Mouse (Mus musculus) cerebellum, adult 2 months (tissue): ENCODE data around the gene Pde8a. TPM values are rescaled to one million over a fixed set of nuclear protein-coding genes. Genes with fewer than 3 reads are reported as not detected.
A peak's percentile ranks its signal among the peaks of the same experiment; 100 is the strongest.

Source experiments
- DNase-seq, 2 experiments: peaks; one replicate each; pipeline ENCODE4 v3.0.0; 2021
- H3K27ac ChIP-seq: fragments of 200-500 bp; 2 replicates; pipeline ENCODE4 v1.5.1; 2012; ENCODE audit warnings: low read length, control low read depth, inconsistent platforms; ENCODE audit not compliant: insufficient read depth
- H3K27me3 ChIP-seq: fragments of 200-500 bp; 2 replicates; pipeline ENCODE4 v1.6.1; 2012; ENCODE audit warnings: inconsistent platforms, mild to moderate bottlenecking, low read length, moderate library complexity; ENCODE audit not compliant: control insufficient read depth, insufficient read depth
- H3K4me1 ChIP-seq: fragments of 200-500 bp; 2 replicates; pipeline ENCODE4 v1.6.1; 2011; ENCODE audit warnings: low read length; ENCODE audit not compliant: control insufficient read depth, insufficient read depth
- H3K4me3 ChIP-seq: fragments of 200-500 bp; replicated peaks from 2 replicates; pipeline ENCODE3; 2011; ENCODE audit warnings: mild to moderate bottlenecking, low read depth, low read length, control low read depth; ENCODE audit not compliant: insufficient read depth
- CTCF ChIP-seq: fragments of 200-500 bp; IDR thresholded peaks from 2 replicates; pipeline ENCODE4 v1.5.1; 2011; ENCODE audit warnings: low read depth, mild to moderate bottlenecking, control low read depth, low read length, moderate library complexity, borderline replicate concordance; ENCODE audit not compliant: insufficient read depth
- POLR2A ChIP-seq: fragments of 200-500 bp; IDR thresholded peaks from 2 replicates; pipeline ENCODE4 v1.6.1; 2011; ENCODE audit warnings: low read length, control low read depth, borderline replicate concordance; ENCODE audit not compliant: insufficient read depth
- WGBS: fragments of 180-500 bp; shearing (Covaris S2); methylation state at CpG from one replicate; pipeline ENCODE4 v1.1.7; 2018; 5-methylcytosine and 5-hydroxymethylcytosine counted together
- polyA plus RNA-seq: library from polyadenylated mRNA; depleted of rRNA; stranded (reverse); fragments of >200 nt; gene quantifications from 2 replicates; pipeline ENCODE4 v1.2.3, GENCODE M21; 2012

Pde8a gene
- polyA plus RNA-seq, 1 experiment, result 21.8 TPM

- Histone ChIP-seq H3K27ac (peak overlapping the region; percentile 43; the same call in 1 of the 2 replicates), H3K27me3 (peaks cover 7% of the 10 kb centered on the region; the same call in 1 of the 2 replicates), H3K4me1 (no peaks in the 10 kb centered on the region), H3K4me3 (peak overlapping the region; percentile 34)
- WGBS, result 1% methylated on average over 57 of the region's 57 CpGs
- TF ChIP-seq POLR2A (no peak), CTCF (no peak)
- peak; percentile 53 for DNase-seq
Observed at GRCm38 (mm10) chr7:81212697-81213346, 574 bp upstream of the Pde8a start.

- Histone ChIP-seq H3K4me1 (no peaks in the 10 kb centered on the region), H3K27me3 (peaks cover 7% of the 10 kb centered on the region; the same call in 1 of the 2 replicates), H3K27ac (no peak overlapping the region), H3K4me3 (no peak overlapping the region)
- TF ChIP-seq POLR2A (no peak), CTCF (no peak)
- WGBS, result 8% methylated on average over 40 of the region's 40 CpGs
- DNase-seq, result no peak
Observed at GRCm38 (mm10) chr7:81214153-81214907, 934 bp downstream of the Pde8a start.

- no peak for DNase-seq
- H3K4me3 ChIP-seq, result no peak overlapping the region
- peaks cover 7% of the 10 kb centered on the region; the same call in 1 of the 2 replicates for H3K27me3 ChIP-seq
- H3K4me1 ChIP-seq, result no peaks in the 10 kb centered on the region
- WGBS, result 97% methylated on average over 1 of the region's 1 CpGs
- H3K27ac ChIP-seq, result no peak overlapping the region
- no peak for TF ChIP-seq CTCF
- TF ChIP-seq POLR2A, result no peak
Observed at GRCm38 (mm10) chr7:81215950-81216349, 2.6 kb downstream of the Pde8a start.

GRCm38 (mm10) chr7:81219321-81219720 is 5.9 kb downstream of the Pde8a start:
- no peaks in the 10 kb centered on the region for H3K4me1 ChIP-seq
- TF ChIP-seq CTCF (no peak), POLR2A (no peak)
- DNase-seq, result no peak
- no peaks in the 10 kb centered on the region for H3K27me3 ChIP-seq
- no peak overlapping the region for H3K27ac ChIP-seq
- no peak overlapping the region for H3K4me3 ChIP-seq
- WGBS, result 74% methylated on average over 7 of the region's 7 CpGs

- TF ChIP-seq POLR2A (no peak), CTCF (no peak)
- Histone ChIP-seq H3K4me1 (no peaks in the 10 kb centered on the region), H3K27me3 (no peaks in the 10 kb centered on the region), H3K27ac (no peak overlapping the region), H3K4me3 (no peak overlapping the region)
- WGBS, result 63% methylated on average over 3 of the region's 3 CpGs
- no peak for DNase-seq
Observed at GRCm38 (mm10) chr7:81220381-81220780, 7.0 kb downstream of the Pde8a start.

- TF ChIP-seq POLR2A, result no peak
- TF ChIP-seq CTCF, result no peak
- Histone ChIP-seq H3K27me3 (no peaks in the 10 kb centered on the region), H3K4me3 (no peak overlapping the region), H3K4me1 (no peaks in the 10 kb centered on the region), H3K27ac (no peak overlapping the region)
- WGBS, result 52% methylated on average over 7 of the region's 7 CpGs
- DNase-seq, result no peak
Observed at GRCm38 (mm10) chr7:81224260-81224659, 10.9 kb downstream of the Pde8a start.

GRCm38 (mm10) chr7:81230091-81230792 is 16.8 kb downstream of the Pde8a start:
- Histone ChIP-seq H3K4me1 (no peaks in the 10 kb centered on the region), H3K27me3 (no peaks in the 10 kb centered on the region), H3K4me3 (no peak overlapping the region), H3K27ac (no peak overlapping the region)
- TF ChIP-seq CTCF (no peak), POLR2A (no peak)
- no peak for DNase-seq
- WGBS, result 90% methylated on average over 7 of the region's 7 CpGs
